Mouse (Mus musculus): Measurements from ENCODE around the gene Sh3d19. TPM values are rescaled to one million over a fixed set of nuclear protein-coding genes. Genes with fewer than 3 reads are reported as not detected.

The Sh3d19 gene
- total and polyA plus RNA-seq, 2 experiments from 2014 or later: 13.8 to 32.0 TPM

DNA sequence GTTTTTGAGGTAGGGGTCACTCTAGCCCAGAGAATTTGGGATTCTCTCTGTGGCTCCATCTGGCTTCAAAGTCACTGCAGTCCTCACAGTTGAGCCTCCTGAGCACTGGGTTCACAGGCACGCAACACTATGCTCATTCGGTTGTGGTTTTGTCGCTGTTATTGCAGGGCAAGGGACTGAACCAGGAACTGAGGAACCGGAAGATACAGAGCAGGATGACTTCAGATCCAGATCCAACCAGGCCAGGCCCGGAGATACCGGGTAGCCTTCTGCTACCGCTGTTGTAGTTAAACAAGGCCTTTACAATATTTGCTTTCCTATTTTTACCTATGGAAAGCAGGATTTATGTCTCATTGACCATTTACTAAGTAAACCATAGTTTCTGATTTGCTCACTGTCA lies 208.8 kb downstream of the Sh3d19 start:
- TF ChIP-seq CTCF (IDR thresholded peaks at IDR 0.05): no peak
- Histone ChIP-seq H3K4me3 (ENCODE audit: low read depth, low read length) (no peak overlapping the region), H3K36me3 (ENCODE audit: insufficient read depth, low read length) (no peaks in the 10 kb centered on the region), H3K27ac (ENCODE audit: low read depth, low read length) (no peak overlapping the region), H3K9me3 (ENCODE audit: low read length) (no peaks in the 10 kb centered on the region), H3K4me1 (ENCODE audit: insufficient read depth, low read length) (no peaks in the 10 kb centered on the region), H3K4me2 (ENCODE audit: low read depth, low read length, poor library complexity, severe bottlenecking) (no peak overlapping the region), H3K27me3 (ENCODE audit: insufficient read depth, low read length) (no peaks in the 10 kb centered on the region), H3K9ac (replicated peaks; ENCODE audit: low read length, poor library complexity, severe bottlenecking) (no peak overlapping the region)
- no peak for ATAC-seq (ENCODE audit: low FRiP score)
- 91% methylated on average over 7 of the region's 7 CpGs for WGBS
- DNase-seq (ENCODE audit: low spot score): no peak

Other genes with a start within 250 kb of the Sh3d19 start
- gene Fam160a1, start 153.8 kb upstream of the Sh3d19 start, total RNA-seq (2014; rRNA removed): 1.1 and 1.2 TPM in 2 replicates
- 0.28 and 0.32 TPM in 2 replicates for gene Fam160a1, start 153.8 kb upstream of the Sh3d19 start, polyA plus RNA-seq (2015; fragmentation: Nextera tagmentation; extraction: Ambion mirVana)
- 0.16 and 0.33 TPM in 2 replicates for gene Glt28d2, start 83.6 kb upstream of the Sh3d19 start, total RNA-seq (2014; rRNA removed)
- 0.21 and 0.42 TPM in 2 replicates for gene Glt28d2, start 83.6 kb upstream of the Sh3d19 start, polyA plus RNA-seq (2015; fragmentation: Nextera tagmentation; extraction: Ambion mirVana)
- gene Gm37240, start 83.6 kb upstream of the Sh3d19 start, total RNA-seq (2014; rRNA removed): 1.9 and 2.2 TPM in 2 replicates
- gene Gm37240, start 83.6 kb upstream of the Sh3d19 start, polyA plus RNA-seq (2015; fragmentation: Nextera tagmentation; extraction: Ambion mirVana): 0.43 and 0.65 TPM in 2 replicates
- gene Prss48, start 31.4 kb downstream of the Sh3d19 start, total RNA-seq (2014; rRNA removed): not detected in 2 replicates
- not detected in 2 replicates for gene Prss48, start 31.4 kb downstream of the Sh3d19 start, polyA plus RNA-seq (2015; fragmentation: Nextera tagmentation; extraction: Ambion mirVana)
- 418 and 476 TPM in 2 replicates for gene Rps3a1, start 171.6 kb downstream of the Sh3d19 start, total RNA-seq (2014; rRNA removed)
- 512 and 566 TPM in 2 replicates for gene Rps3a1, start 171.6 kb downstream of the Sh3d19 start, polyA plus RNA-seq (2015; fragmentation: Nextera tagmentation; extraction: Ambion mirVana)